Mouse (Mus musculus): ENCODE data around the gene Vti1a. TPM values are rescaled to one million over a fixed set of nuclear protein-coding genes. Genes with fewer than 3 reads are reported as not detected.

The Vti1a gene
- 20.9 and 22.6 TPM in 2 replicates for polyA plus RNA-seq (2011; ENCODE audit: insufficient read length, low read depth, missing spikeins)

DNA sequence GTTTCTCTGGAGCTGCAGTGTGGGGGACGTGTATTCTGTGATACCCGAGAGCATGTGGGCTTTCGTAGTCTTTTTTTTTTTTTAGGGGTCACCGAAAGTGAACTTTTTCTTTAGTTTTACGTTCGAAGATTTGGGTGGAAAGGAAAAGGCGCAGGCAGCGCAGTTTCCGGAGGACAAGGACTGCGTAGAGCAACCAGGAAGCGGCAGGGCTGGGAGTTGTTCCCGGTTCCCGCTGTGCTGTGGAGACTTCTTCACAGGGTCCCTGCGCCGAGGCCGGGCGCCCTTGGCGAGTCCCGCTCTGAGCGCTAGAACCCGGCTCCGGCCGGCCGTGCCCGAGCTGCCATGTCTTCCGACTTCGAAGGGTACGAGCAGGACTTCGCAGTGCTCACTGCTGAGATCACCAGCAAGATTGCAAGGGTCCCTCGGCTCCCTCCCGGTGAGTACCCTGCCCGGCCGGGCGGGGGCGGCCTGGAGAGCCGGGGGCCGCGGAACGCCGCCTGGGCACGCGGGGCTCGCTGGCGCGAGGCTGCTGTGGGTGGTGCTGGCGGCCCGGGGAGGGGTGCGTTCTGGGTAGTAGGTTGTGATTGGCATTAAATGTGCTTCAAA is at the start of gene Vti1a:
Gene Vti1a, plus strand, starts transcription at position 187 of the 606 bp plus-strand sequence.
- H3K27ac ChIP-seq (ENCODE audit: insufficient read depth, low read length) = peak within 1 kb of the TSS; percentile 60
- peaks cover 5% of the 10 kb centered on the region; the same call in 1 of the 2 replicates for H3K4me1 ChIP-seq (ENCODE audit: control insufficient read depth, insufficient read depth, low read length)
- peak; percentile 60; the same call in 1 of the 2 replicates for TF ChIP-seq POLR2A (IDR thresholded peaks at IDR 0.05; ENCODE audit: low read depth, low read length)
- no peak for TF ChIP-seq CTCF (IDR thresholded peaks at IDR 0.05; ENCODE audit: borderline replicate concordance, insufficient read depth, low read length)
- peak within 1 kb of the TSS; percentile 78 for H3K4me3 ChIP-seq (ENCODE audit: insufficient read depth, low read length)

DNA sequence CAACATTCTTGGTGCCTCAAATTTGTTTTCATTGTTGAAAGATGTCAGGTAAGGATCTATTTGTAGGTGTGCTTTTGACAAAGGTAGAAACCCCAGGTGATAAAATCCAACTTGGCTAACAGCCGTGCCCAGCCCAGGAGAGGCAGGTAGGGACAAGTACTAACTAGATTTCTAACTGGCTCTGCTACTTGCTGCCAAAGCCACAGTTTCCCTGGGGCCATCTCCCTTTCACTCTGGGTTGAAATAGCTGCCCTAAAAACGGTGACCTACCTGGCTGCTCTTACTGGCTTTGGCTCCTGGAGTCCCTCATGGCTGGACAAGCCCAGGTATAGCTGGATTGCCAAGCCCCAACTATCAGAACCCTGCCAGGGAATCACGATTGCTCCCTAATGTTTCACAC is 49.3 kb upstream of the Vti1a start:
- TF ChIP-seq CTCF (IDR thresholded peaks at IDR 0.05; ENCODE audit: borderline replicate concordance, insufficient read depth, low read length) (no peak), POLR2A (IDR thresholded peaks at IDR 0.05; ENCODE audit: low read depth, low read length) (no peak)

DNA sequence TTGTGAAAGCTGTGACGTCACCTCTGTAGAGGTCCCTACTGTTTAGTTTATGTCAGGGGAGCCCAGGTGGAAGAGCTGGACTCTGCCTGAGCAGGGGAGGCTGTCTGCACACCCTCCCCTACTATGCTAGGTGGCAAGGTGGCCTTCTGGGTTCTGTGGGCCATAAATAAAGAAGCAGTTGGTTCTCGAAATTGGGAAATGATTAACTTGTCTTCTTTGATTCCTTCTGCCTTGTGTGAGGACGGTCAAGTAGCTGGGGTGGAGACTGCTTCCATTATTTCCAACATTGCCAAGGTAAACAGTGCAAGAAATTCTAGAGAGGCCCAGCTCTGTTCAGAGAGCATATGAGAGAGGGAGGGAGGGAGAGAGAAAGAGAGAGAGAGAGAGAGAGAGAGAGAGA is 47.9 kb upstream of the Vti1a start:
- H3K4me1 ChIP-seq (ENCODE audit: control insufficient read depth, insufficient read depth, low read length) = no peaks in the 10 kb centered on the region
- TF ChIP-seq POLR2A (IDR thresholded peaks at IDR 0.05; ENCODE audit: low read depth, low read length) = no peak
- TF ChIP-seq CTCF (IDR thresholded peaks at IDR 0.05; ENCODE audit: borderline replicate concordance, insufficient read depth, low read length) = no peak
- H3K4me3 ChIP-seq (ENCODE audit: insufficient read depth, low read length) = no peak overlapping the region
- H3K27ac ChIP-seq (ENCODE audit: insufficient read depth, low read length) = no peak overlapping the region

More for the DNA sequence above, 49.3 kb upstream of the Vti1a start:
- Histone ChIP-seq H3K27ac (ENCODE audit: insufficient read depth, low read length) (no peak overlapping the region), H3K4me3 (ENCODE audit: insufficient read depth, low read length) (no peak overlapping the region), H3K4me1 (ENCODE audit: control insufficient read depth, insufficient read depth, low read length) (no peaks in the 10 kb centered on the region)

- H3K4me1 ChIP-seq (ENCODE audit: control insufficient read depth, insufficient read depth, low read length) = no peaks in the 10 kb centered on the region
- TF ChIP-seq CTCF (IDR thresholded peaks at IDR 0.05; ENCODE audit: borderline replicate concordance, insufficient read depth, low read length) (no peak), POLR2A (IDR thresholded peaks at IDR 0.05; ENCODE audit: low read depth, low read length) (no peak)
- H3K27ac ChIP-seq (ENCODE audit: insufficient read depth, low read length) = no peak overlapping the region
- no peak overlapping the region for H3K4me3 ChIP-seq (ENCODE audit: insufficient read depth, low read length)
These were observed 47.0 kb upstream of the Vti1a start for GRCm38 (mm10) chr19:55269051-55269450.

DNA sequence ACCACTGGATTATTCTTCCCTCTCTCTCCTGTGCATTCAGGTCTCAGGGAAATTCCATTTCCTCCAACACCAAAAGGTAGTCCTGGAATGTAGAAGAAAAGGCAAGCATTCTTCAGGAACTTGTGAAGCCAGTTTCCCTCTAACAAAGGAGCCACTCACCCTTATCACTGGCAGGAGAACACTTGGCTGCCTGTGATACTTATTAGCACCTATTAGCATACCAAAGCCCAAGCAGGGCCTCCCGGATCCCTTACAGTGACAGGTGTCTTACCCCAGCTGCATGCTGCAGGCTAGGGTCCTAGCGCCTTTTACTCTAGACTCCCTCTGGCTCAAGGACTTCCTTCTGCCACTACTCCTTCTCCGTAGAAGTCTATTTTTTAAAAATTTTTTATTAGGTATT is 44.6 kb upstream of the Vti1a start:
- Histone ChIP-seq H3K27ac (ENCODE audit: insufficient read depth, low read length) (no peak overlapping the region), H3K4me1 (ENCODE audit: control insufficient read depth, insufficient read depth, low read length) (no peaks in the 10 kb centered on the region), H3K4me3 (ENCODE audit: insufficient read depth, low read length) (no peak overlapping the region)
- TF ChIP-seq CTCF (IDR thresholded peaks at IDR 0.05; ENCODE audit: borderline replicate concordance, insufficient read depth, low read length) = no peak
- TF ChIP-seq POLR2A (IDR thresholded peaks at IDR 0.05; ENCODE audit: low read depth, low read length) = no peak

DNA sequence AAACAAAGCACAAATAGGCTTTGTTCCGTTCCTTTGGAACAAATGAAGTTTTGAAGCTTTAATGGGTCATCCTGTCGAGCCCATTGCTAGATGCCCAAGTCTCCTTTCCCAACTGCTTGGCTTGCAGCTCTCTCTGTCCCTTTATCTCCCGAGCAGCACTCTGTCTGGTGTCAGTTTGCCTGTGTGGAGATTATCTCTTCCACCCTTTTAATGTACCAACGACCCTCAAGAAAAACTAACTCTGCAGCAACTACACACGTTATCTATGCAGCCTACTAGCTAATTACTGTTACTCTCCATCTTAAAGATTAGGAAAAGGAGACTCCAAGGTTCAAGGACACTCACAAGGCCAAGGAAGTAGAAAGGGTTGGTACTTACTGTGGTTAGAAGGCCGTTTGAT is 42.8 kb upstream of the Vti1a start:
- no peak overlapping the region for H3K4me3 ChIP-seq (ENCODE audit: insufficient read depth, low read length)
- H3K27ac ChIP-seq (ENCODE audit: insufficient read depth, low read length) = no peak overlapping the region
- no peaks in the 10 kb centered on the region for H3K4me1 ChIP-seq (ENCODE audit: control insufficient read depth, insufficient read depth, low read length)
- TF ChIP-seq POLR2A (IDR thresholded peaks at IDR 0.05; ENCODE audit: low read depth, low read length) (no peak), CTCF (IDR thresholded peaks at IDR 0.05; ENCODE audit: borderline replicate concordance, insufficient read depth, low read length) (no peak)

DNA sequence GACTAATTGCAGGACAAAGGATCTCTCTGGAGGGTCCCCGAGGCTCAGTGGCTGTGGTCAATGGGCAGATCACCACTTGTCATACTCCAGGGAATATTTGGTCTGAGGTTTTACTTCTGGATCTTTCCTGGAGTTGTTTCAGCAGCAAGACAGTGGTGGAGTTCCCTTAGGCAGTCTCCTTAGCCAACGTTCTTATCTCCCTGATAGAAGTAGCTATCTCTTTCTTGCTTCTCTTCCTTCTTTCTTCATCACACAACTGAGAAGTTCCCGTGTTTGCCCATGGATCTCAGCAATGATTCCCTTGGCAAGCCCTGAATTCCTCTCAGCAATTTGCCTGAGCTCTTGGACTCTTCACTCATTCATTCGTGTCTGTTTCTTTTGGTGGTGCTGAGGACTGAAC is 40.0 kb upstream of the Vti1a start:
- H3K4me3 ChIP-seq (ENCODE audit: insufficient read depth, low read length) = no peak overlapping the region
- no peaks in the 10 kb centered on the region for H3K4me1 ChIP-seq (ENCODE audit: control insufficient read depth, insufficient read depth, low read length)
- H3K27ac ChIP-seq (ENCODE audit: insufficient read depth, low read length) = no peak overlapping the region
- no peak for TF ChIP-seq CTCF (IDR thresholded peaks at IDR 0.05; ENCODE audit: borderline replicate concordance, insufficient read depth, low read length)
- no peak for TF ChIP-seq POLR2A (IDR thresholded peaks at IDR 0.05; ENCODE audit: low read depth, low read length)

GRCm38 (mm10) chr19:55276770-55277169 is 39.3 kb upstream of the Vti1a start:
- no peak for TF ChIP-seq CTCF (IDR thresholded peaks at IDR 0.05; ENCODE audit: borderline replicate concordance, insufficient read depth, low read length)
- H3K27ac ChIP-seq (ENCODE audit: insufficient read depth, low read length) = no peak overlapping the region
- no peaks in the 10 kb centered on the region for H3K4me1 ChIP-seq (ENCODE audit: control insufficient read depth, insufficient read depth, low read length)
- H3K4me3 ChIP-seq (ENCODE audit: insufficient read depth, low read length) = no peak overlapping the region

- no peak overlapping the region for H3K4me3 ChIP-seq (ENCODE audit: insufficient read depth, low read length)
- H3K4me1 ChIP-seq (ENCODE audit: control insufficient read depth, insufficient read depth, low read length) = no peaks in the 10 kb centered on the region; the same call in 1 of the 2 replicates
- no peak overlapping the region for H3K27ac ChIP-seq (ENCODE audit: insufficient read depth, low read length)
- no peak for TF ChIP-seq CTCF (IDR thresholded peaks at IDR 0.05; ENCODE audit: borderline replicate concordance, insufficient read depth, low read length)
- no peak for TF ChIP-seq POLR2A (IDR thresholded peaks at IDR 0.05; ENCODE audit: low read depth, low read length)
These were observed 32.0 kb upstream of the Vti1a start for GRCm38 (mm10) chr19:55284093-55284492.

- H3K4me3 ChIP-seq (ENCODE audit: insufficient read depth, low read length) = no peak overlapping the region
- TF ChIP-seq CTCF (IDR thresholded peaks at IDR 0.05; ENCODE audit: borderline replicate concordance, insufficient read depth, low read length) (no peak), POLR2A (IDR thresholded peaks at IDR 0.05; ENCODE audit: low read depth, low read length) (no peak)
- H3K27ac ChIP-seq (ENCODE audit: insufficient read depth, low read length) = no peak overlapping the region
- no peaks in the 10 kb centered on the region; the same call in 1 of the 2 replicates for H3K4me1 ChIP-seq (ENCODE audit: control insufficient read depth, insufficient read depth, low read length)
These were observed 30.1 kb upstream of the Vti1a start for GRCm38 (mm10) chr19:55286034-55286433.
